ENCODE assay signal across 12 mouse cellular contexts in genomic region chr8:105025050-105025449, GRCm38 (mm10). TPM values are rescaled to one million over a fixed set of nuclear protein-coding genes. Genes with fewer than 3 reads are reported as not detected.
DNase-seq lines count a peak whose midpoint lies in the region; ATAC-seq and TF ChIP-seq lines count a peak whose summit lies in the region.
"Had no signal": no experiment of that assay in that cellular context is flagged by ENCODE, and none has a peak within 500 bp of the region (broad histone marks: within the 10 kb centered on the region; RNA-seq: fewer than 3 reads in every experiment).

No protein-coding gene starts in this region.

- peak; percentile 30; the same call in 1 of the 2 replicates for TF ChIP-seq CTCF in lung, adult 2 months (IDR thresholded peaks at IDR 0.05; ENCODE audit: insufficient read depth, low read length)

- H3K4me3 ChIP-seq in lung, adult 2 months (replicated peaks; ENCODE audit: extremely low read depth, low read depth, low read length), result no peak overlapping the region
- H3K4me3 ChIP-seq: embryonic facial prominence, embryonic 13.5 days had no signal

- no peaks in the 10 kb centered on the region for H3K4me1 ChIP-seq in lung, adult 2 months (ENCODE audit: control insufficient read depth, insufficient read depth, low read length)
- H3K4me1 ChIP-seq: embryonic facial prominence, embryonic 13.5 days had no signal

- peak; percentile 30 to 36 for DNase-seq in cerebellum, postnatal 10 days
- no peak for DNase-seq in lung, adult 2 months
- no peak for DNase-seq in lung, adult 18-20 months
- peak; percentile 2 for DNase-seq in brain, adult 2 months (ENCODE audit: low read depth, low spot score)
- no peak for DNase-seq in cerebellum, postnatal 4 days (ENCODE audit: low spot score in 2 of 2)
- no peak for DNase-seq in thymus, postnatal 36 days

- 64% methylated on average over 2 of the region's 2 CpGs for WGBS in lung, adult 2 months

- ATAC-seq in cerebellum, adult (ENCODE audit: insufficient number of reproducible peaks, low FRiP score, low TSS enrichment), result no peak
- ATAC-seq in megakaryocyte progenitor cell, adult 5-6 weeks (replicated peaks; ENCODE audit: poor library complexity), result peak; percentile 98

- TF ChIP-seq POLR2A in lung, adult 2 months (IDR thresholded peaks at IDR 0.05; ENCODE audit: borderline replicate concordance, extremely low read depth, low read depth, low read length), result no peak

RNA-seq across cellular contexts. Expression of gene Ces3a, which starts 23.4 kb away (rescaled TPM):
- polyA plus RNA-seq in lung, adult 2 months (2012; rRNA removed), result 0.18 and 0.69 TPM in 2 replicates
- not detected in 2 replicates for total RNA-seq in megakaryocyte progenitor cell, adult 5-6 weeks (2015)
- total RNA-seq in megakaryocyte progenitor cell, adult 5-6 weeks (2017), result not detected in 2 replicates
- total RNA-seq: left cerebral cortex, postnatal 10 days had no signal
- polyA plus RNA-seq: embryonic facial prominence, embryonic 13.5 days; heart, embryonic 14.5 days; stomach, embryonic 14.5 days had no signal

RNA-seq across cellular contexts. Expression of gene Ces2h, which starts 24.4 kb away (rescaled TPM):
- polyA plus RNA-seq in lung, adult 2 months (2012; rRNA removed), result not detected in 2 replicates
- total RNA-seq in megakaryocyte progenitor cell, adult 5-6 weeks (2015), result not detected in 2 replicates
- total RNA-seq in megakaryocyte progenitor cell, adult 5-6 weeks (2017), result not detected in 2 replicates
- total RNA-seq: left cerebral cortex, postnatal 10 days had no signal
- polyA plus RNA-seq: embryonic facial prominence, embryonic 13.5 days; heart, embryonic 14.5 days; stomach, embryonic 14.5 days had no signal

RNA-seq across cellular contexts. Expression of gene Ces3b, which starts 58.5 kb away (rescaled TPM):
- polyA plus RNA-seq in lung, adult 2 months (2012; rRNA removed), result 0.17 and 0.24 TPM in 2 replicates
- total RNA-seq in megakaryocyte progenitor cell, adult 5-6 weeks (2015), result not detected in 2 replicates
- not detected in 2 replicates for total RNA-seq in megakaryocyte progenitor cell, adult 5-6 weeks (2017)
- total RNA-seq: left cerebral cortex, postnatal 10 days had no signal
- polyA plus RNA-seq: embryonic facial prominence, embryonic 13.5 days; stomach, embryonic 14.5 days had no signal

Comparison
In these comparisons a context has a peak if more than half of its experiments do, and no peak if none do; other contexts are left out.
1. DNase-seq: peak in cerebellum, postnatal 10 days (2 of 2) and brain, adult 2 months (single experiment); none in lung, adult 2 months (single experiment), lung, adult 18-20 months (0 of 2), cerebellum, postnatal 4 days (0 of 2) and thymus, postnatal 36 days (0 of 2).